Mouse (Mus musculus): ENCODE data around the gene Ifna4.

GRCm38 (mm10) chr4:88840058-88840457 is 1.6 kb upstream of the Ifna4 start:
- no peak for TF ChIP-seq CTCF (IDR thresholded peaks at IDR 0.05; ENCODE audit: control insufficient read depth, insufficient read depth, insufficient replicate concordance, low read depth, low read length)
- no peak for TF ChIP-seq POLR2A (IDR thresholded peaks at IDR 0.05; ENCODE audit: control insufficient read depth, low read depth, low read length)

Measured in testis, adult 2 months (tissue).